Mouse (Mus musculus): ENCODE results near the gene Olfr1134. TPM values are rescaled to one million over a fixed set of nuclear protein-coding genes. Genes with fewer than 3 reads are reported as not detected.

Gene Olfr1134
- not detected for polyA plus RNA-seq (2014; fragmentation: Illumina TruSeq; extraction: RNeasy Lipid Tissue Mini Kit (QIAGEN cat#74804); ENCODE audit: low read depth, low replicate concordance)

DNA sequence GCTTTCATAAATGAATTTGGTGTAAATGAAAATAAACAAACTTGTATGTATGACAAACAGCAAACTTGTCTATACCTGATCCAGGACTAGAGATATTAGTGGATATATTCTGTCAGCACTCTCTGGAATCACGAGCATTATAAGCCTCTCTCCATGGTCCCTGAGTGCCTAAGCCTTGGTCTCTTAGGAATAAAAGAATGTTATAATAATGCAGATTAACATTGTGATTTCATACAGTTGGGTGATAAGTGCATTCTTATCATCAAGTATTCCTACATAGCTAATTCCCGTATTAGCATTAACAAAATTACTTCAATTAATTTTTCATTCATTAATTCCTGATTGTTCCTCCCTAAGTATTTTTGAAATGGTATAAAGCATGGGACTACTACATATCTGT is at the start of gene Olfr1134:
Gene Olfr1134, minus strand, starts transcription at position 101 of the 400 bp plus-strand sequence.

DNA sequence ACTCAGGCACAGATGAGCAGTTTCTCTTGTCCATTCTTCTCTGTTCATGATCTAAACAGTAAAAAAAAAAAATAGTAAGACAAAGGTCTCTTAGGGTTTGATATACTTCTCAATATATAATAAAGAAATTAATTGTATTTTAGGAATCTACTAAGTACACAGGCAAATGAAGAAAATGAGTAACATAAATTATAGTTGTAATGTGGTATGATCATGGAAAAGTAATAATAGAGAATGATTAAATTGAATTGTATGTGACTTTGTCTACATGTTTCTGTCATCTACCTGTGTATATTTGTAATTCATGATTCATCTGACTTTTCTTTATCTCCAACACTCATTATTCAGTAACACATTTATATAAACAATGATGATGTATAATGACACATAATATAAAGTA is 35.6 kb upstream of the Olfr1134 start, which contains the start of gene Olfr1136:
Gene Olfr1136, minus strand, starts transcription at position 101 of the 400 bp plus-strand sequence.

DNA sequence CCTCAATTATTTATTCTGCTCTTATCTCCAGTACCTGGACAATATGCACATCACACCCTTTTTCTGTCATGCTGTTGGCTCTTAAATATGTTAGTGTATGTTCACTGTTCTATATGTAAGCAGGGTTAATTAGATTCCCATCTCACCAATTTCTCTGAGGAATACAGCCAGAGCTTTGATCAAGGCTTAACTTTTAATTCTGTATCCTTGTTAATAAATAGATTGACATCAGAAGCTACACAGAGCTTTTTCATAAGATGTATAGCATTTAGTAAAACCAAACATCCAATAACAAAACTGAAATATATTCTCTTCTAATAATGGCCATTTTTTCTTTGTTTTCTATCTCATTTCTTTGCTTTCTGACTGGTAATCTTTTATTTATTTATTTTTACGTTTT is 15.3 kb upstream of the Olfr1134 start, which contains the start of gene Olfr1135:
Gene Olfr1135, minus strand, starts transcription at position 101 of the 400 bp plus-strand sequence.

DNA sequence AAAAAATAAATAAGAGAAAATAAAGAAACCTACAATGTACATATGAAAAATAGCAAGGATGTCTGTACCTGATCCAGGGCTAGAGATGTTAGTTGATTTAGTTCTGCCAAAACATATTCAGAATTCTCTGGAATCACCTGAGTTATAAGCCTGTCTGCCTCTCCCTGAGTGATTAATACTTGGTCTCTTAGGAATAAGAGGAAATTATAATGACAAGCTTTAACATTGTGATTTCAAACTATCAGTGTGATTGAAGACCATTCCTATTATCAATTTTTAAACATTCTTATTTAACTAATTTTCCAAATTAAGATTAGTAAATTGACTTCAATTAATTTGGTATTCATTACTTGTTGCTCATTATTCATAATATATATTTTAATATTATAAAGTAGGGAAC is 11.0 kb downstream of the Olfr1134 start, which contains the start of gene Olfr1133:
Gene Olfr1133, minus strand, starts transcription at position 101 of the 400 bp plus-strand sequence.

DNA sequence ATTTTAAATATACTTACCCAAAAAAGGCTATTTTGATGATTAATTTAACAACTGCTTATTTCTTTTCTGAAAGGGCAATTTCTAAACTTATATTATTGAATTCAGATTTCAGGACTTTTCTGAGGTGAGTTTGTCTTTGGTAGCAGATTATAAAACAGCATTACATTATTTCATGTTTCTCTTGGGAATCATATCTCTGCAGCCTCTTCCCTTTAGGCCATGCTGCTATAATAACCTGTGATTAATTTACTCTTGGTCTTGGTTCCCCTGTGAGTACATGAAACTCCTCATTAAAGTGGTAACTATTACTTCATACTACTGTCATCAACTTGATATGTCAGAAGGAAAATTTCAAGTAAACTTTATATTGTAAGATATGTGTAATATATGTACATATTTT is 20.8 kb downstream of the Olfr1134 start, which contains the start of gene Olfr1132:
Gene Olfr1132, minus strand, starts transcription at position 101 of the 400 bp plus-strand sequence.

DNA sequence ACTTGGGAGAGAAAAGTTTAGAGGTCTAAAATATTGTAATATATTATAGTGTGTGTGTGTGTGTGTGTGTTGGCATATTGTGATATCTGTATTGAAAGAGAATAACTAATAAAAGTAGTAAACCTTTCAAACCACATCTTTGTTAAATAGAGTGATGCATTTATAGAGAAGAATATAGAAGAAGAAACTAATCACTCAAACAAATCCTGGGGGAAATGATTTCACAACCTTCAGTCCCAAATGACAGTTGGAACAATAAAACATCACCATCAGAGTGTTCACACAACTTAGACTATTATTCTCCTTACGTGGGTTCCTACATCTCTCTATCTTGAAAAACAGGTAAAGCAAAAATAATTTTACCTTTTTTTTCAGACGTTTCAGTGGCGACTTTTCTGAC is 31.5 kb downstream of the Olfr1134 start, which contains the start of gene Olfr1131:
Gene Olfr1131, plus strand, starts transcription at position 301 of the 400 bp plus-strand sequence.

DNA sequence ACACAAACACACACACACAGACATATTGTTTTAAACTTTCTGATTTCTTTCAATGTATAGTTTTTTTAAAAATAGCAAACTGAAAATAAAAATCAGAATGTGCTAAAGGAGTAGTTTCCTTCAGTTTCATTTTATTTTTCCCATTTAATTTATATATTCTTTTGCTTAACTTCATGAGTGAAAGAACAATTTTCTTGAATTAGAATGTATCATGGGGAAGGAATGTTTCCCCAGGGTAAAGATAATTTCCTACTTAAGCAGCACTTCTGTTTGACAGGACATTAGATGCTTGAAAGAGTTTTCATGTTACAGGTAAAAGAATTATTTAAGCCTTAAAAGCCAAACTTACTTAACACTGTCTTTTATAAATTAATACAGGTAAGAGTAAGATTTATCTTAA is 52.3 kb downstream of the Olfr1134 start, which contains the start of gene Olfr1130:
Gene Olfr1130, plus strand, starts transcription at position 301 of the 400 bp plus-strand sequence.

Other genes starting within 250 kb of the Olfr1134 start
- gene Olfr1123, start 241.8 kb downstream of the Olfr1134 start, polyA plus RNA-seq (2014; fragmentation: Illumina TruSeq; extraction: RNeasy Lipid Tissue Mini Kit (QIAGEN cat#74804); ENCODE audit: low read depth, low replicate concordance), result not detected
- gene Olfr1124, start 228.2 kb downstream of the Olfr1134 start, polyA plus RNA-seq (2014; fragmentation: Illumina TruSeq; extraction: RNeasy Lipid Tissue Mini Kit (QIAGEN cat#74804); ENCODE audit: low read depth, low replicate concordance), result not detected
- not detected for gene Olfr1126, start 204.5 kb downstream of the Olfr1134 start, polyA plus RNA-seq (2014; fragmentation: Illumina TruSeq; extraction: RNeasy Lipid Tissue Mini Kit (QIAGEN cat#74804); ENCODE audit: low read depth, low replicate concordance)
- not detected for gene Pramel7, start 161.4 kb downstream of the Olfr1134 start, polyA plus RNA-seq (2014; fragmentation: Illumina TruSeq; extraction: RNeasy Lipid Tissue Mini Kit (QIAGEN cat#74804); ENCODE audit: low read depth, low replicate concordance)
- gene Pramel6, start 151.9 kb downstream of the Olfr1134 start, polyA plus RNA-seq (2014; fragmentation: Illumina TruSeq; extraction: RNeasy Lipid Tissue Mini Kit (QIAGEN cat#74804); ENCODE audit: low read depth, low replicate concordance), result not detected
- not detected for gene Olfr153, start 126.7 kb downstream of the Olfr1134 start, polyA plus RNA-seq (2014; fragmentation: Illumina TruSeq; extraction: RNeasy Lipid Tissue Mini Kit (QIAGEN cat#74804); ENCODE audit: low read depth, low replicate concordance)
- not detected for gene Olfr1128, start 112.9 kb downstream of the Olfr1134 start, polyA plus RNA-seq (2014; fragmentation: Illumina TruSeq; extraction: RNeasy Lipid Tissue Mini Kit (QIAGEN cat#74804); ENCODE audit: low read depth, low replicate concordance)
- not detected for gene Olfr1129, start 84.6 kb downstream of the Olfr1134 start, polyA plus RNA-seq (2014; fragmentation: Illumina TruSeq; extraction: RNeasy Lipid Tissue Mini Kit (QIAGEN cat#74804); ENCODE audit: low read depth, low replicate concordance)
- gene Olfr1130, start 52.2 kb downstream of the Olfr1134 start, polyA plus RNA-seq (2014; fragmentation: Illumina TruSeq; extraction: RNeasy Lipid Tissue Mini Kit (QIAGEN cat#74804); ENCODE audit: low read depth, low replicate concordance), result not detected
- gene Olfr1131, start 31.4 kb downstream of the Olfr1134 start, polyA plus RNA-seq (2014; fragmentation: Illumina TruSeq; extraction: RNeasy Lipid Tissue Mini Kit (QIAGEN cat#74804); ENCODE audit: low read depth, low replicate concordance), result not detected
- gene Olfr1132, start 20.9 kb downstream of the Olfr1134 start, polyA plus RNA-seq (2014; fragmentation: Illumina TruSeq; extraction: RNeasy Lipid Tissue Mini Kit (QIAGEN cat#74804); ENCODE audit: low read depth, low replicate concordance), result not detected
- gene Olfr1133, start 11.1 kb downstream of the Olfr1134 start, polyA plus RNA-seq (2014; fragmentation: Illumina TruSeq; extraction: RNeasy Lipid Tissue Mini Kit (QIAGEN cat#74804); ENCODE audit: low read depth, low replicate concordance), result not detected
- gene Olfr1135, start 15.2 kb upstream of the Olfr1134 start, polyA plus RNA-seq (2014; fragmentation: Illumina TruSeq; extraction: RNeasy Lipid Tissue Mini Kit (QIAGEN cat#74804); ENCODE audit: low read depth, low replicate concordance), result not detected
- not detected for gene Olfr1136, start 35.5 kb upstream of the Olfr1134 start, polyA plus RNA-seq (2014; fragmentation: Illumina TruSeq; extraction: RNeasy Lipid Tissue Mini Kit (QIAGEN cat#74804); ENCODE audit: low read depth, low replicate concordance)
- gene Olfr1137, start 54.7 kb upstream of the Olfr1134 start, polyA plus RNA-seq (2014; fragmentation: Illumina TruSeq; extraction: RNeasy Lipid Tissue Mini Kit (QIAGEN cat#74804); ENCODE audit: low read depth, low replicate concordance), result not detected
- gene Olfr1138, start 81.5 kb upstream of the Olfr1134 start, polyA plus RNA-seq (2014; fragmentation: Illumina TruSeq; extraction: RNeasy Lipid Tissue Mini Kit (QIAGEN cat#74804); ENCODE audit: low read depth, low replicate concordance), result not detected
- gene Olfr1140, start 85.3 kb upstream of the Olfr1134 start, polyA plus RNA-seq (2014; fragmentation: Illumina TruSeq; extraction: RNeasy Lipid Tissue Mini Kit (QIAGEN cat#74804); ENCODE audit: low read depth, low replicate concordance), result not detected
- gene Olfr1141, start 95.5 kb upstream of the Olfr1134 start, polyA plus RNA-seq (2014; fragmentation: Illumina TruSeq; extraction: RNeasy Lipid Tissue Mini Kit (QIAGEN cat#74804); ENCODE audit: low read depth, low replicate concordance), result not detected
- not detected for gene Olfr152, start 121.0 kb upstream of the Olfr1134 start, polyA plus RNA-seq (2014; fragmentation: Illumina TruSeq; extraction: RNeasy Lipid Tissue Mini Kit (QIAGEN cat#74804); ENCODE audit: low read depth, low replicate concordance)
- gene Olfr1143, start 142.1 kb upstream of the Olfr1134 start, polyA plus RNA-seq (2014; fragmentation: Illumina TruSeq; extraction: RNeasy Lipid Tissue Mini Kit (QIAGEN cat#74804); ENCODE audit: low read depth, low replicate concordance), result not detected
- not detected for gene Olfr1145, start 151.4 kb upstream of the Olfr1134 start, polyA plus RNA-seq (2014; fragmentation: Illumina TruSeq; extraction: RNeasy Lipid Tissue Mini Kit (QIAGEN cat#74804); ENCODE audit: low read depth, low replicate concordance)
- not detected for gene Olfr1148, start 172.1 kb upstream of the Olfr1134 start, polyA plus RNA-seq (2014; fragmentation: Illumina TruSeq; extraction: RNeasy Lipid Tissue Mini Kit (QIAGEN cat#74804); ENCODE audit: low read depth, low replicate concordance)
- not detected for gene Olfr1150-ps1, start 185.5 kb upstream of the Olfr1134 start, polyA plus RNA-seq (2014; fragmentation: Illumina TruSeq; extraction: RNeasy Lipid Tissue Mini Kit (QIAGEN cat#74804); ENCODE audit: low read depth, low replicate concordance)
- gene Olfr1151, start 197.4 kb upstream of the Olfr1134 start, polyA plus RNA-seq (2014; fragmentation: Illumina TruSeq; extraction: RNeasy Lipid Tissue Mini Kit (QIAGEN cat#74804); ENCODE audit: low read depth, low replicate concordance), result not detected
- not detected for gene Olfr1152, start 208.0 kb upstream of the Olfr1134 start, polyA plus RNA-seq (2014; fragmentation: Illumina TruSeq; extraction: RNeasy Lipid Tissue Mini Kit (QIAGEN cat#74804); ENCODE audit: low read depth, low replicate concordance)
- gene Olfr1153, start 236.5 kb upstream of the Olfr1134 start, polyA plus RNA-seq (2014; fragmentation: Illumina TruSeq; extraction: RNeasy Lipid Tissue Mini Kit (QIAGEN cat#74804); ENCODE audit: low read depth, low replicate concordance), result not detected
- gene Olfr1154, start 246.7 kb upstream of the Olfr1134 start, polyA plus RNA-seq (2014; fragmentation: Illumina TruSeq; extraction: RNeasy Lipid Tissue Mini Kit (QIAGEN cat#74804); ENCODE audit: low read depth, low replicate concordance), result not detected

Measured in liver, adult 10 weeks (tissue).